Mouse (Mus musculus) forebrain, embryonic 16.5 days (tissue): ENCODE measurements around the gene Cfap54. TPM values are rescaled to one million over a fixed set of nuclear protein-coding genes. Genes with fewer than 3 reads are reported as not detected.

Source experiments
- ATAC-seq: fragments of 200-750 bp; cut with Nextera tagmentation; 2 replicates; pipeline ENCODE4 v1.8.0; 2017; ENCODE audit warnings: mild to moderate bottlenecking, moderate library complexity
- H3K27ac ChIP-seq: fragments of 300-500 bp; sonication (generic); 2 replicates; pipeline ENCODE4 v1.5.1; 2014; ENCODE audit warnings: low read length, control low read depth
- H3K27me3 ChIP-seq: fragments of 300-500 bp; sonication (generic); replicated peaks from 2 replicates; pipeline ENCODE4 v1.6.1; 2014; ENCODE audit warnings: low read length; ENCODE audit not compliant: control insufficient read depth, insufficient read depth
- H3K36me3 ChIP-seq: fragments of 300-500 bp; sonication (generic); 2 replicates; pipeline ENCODE4 v1.6.1; 2014; ENCODE audit not compliant: control insufficient read depth, insufficient read depth
- H3K4me1 ChIP-seq: fragments of 300-500 bp; sonication (generic); replicated peaks from 2 replicates; pipeline ENCODE4 v1.6.1; 2014; ENCODE audit warnings: low read length; ENCODE audit not compliant: control insufficient read depth, insufficient read depth
- H3K4me2 ChIP-seq: fragments of 300-500 bp; sonication (generic); 2 replicates; pipeline ENCODE4 v1.6.1; 2014; ENCODE audit warnings: mild to moderate bottlenecking, low read length, control low read depth
- H3K4me3 ChIP-seq: fragments of 300-500 bp; sonication (generic); replicated peaks from 2 replicates; pipeline ENCODE4 v1.5.1; 2014; ENCODE audit warnings: mild to moderate bottlenecking, low read length, control low read depth
- H3K9ac ChIP-seq: fragments of 300-500 bp; sonication (generic); replicated peaks from 2 replicates; pipeline ENCODE4 v1.6.1; 2014; ENCODE audit warnings: low read depth, low read length, control low read depth
- H3K9me3 ChIP-seq: fragments of 300-500 bp; sonication (generic); 2 replicates; pipeline ENCODE4 v1.6.1; 2016; ENCODE audit warnings: low read length; ENCODE audit not compliant: control insufficient read depth
- WGBS: fragments of 180-500 bp; shearing (Covaris S2); extraction: QIAGEN DNeasy Blood & Tissue Kit; methylation state at CpG from one replicate; pipeline ENCODE4 v1.1.7; 2014; 5-methylcytosine and 5-hydroxymethylcytosine counted together
- polyA plus RNA-seq: library from polyadenylated mRNA; unstranded; fragments of >200 nt; fragmentation: Nextera tagmentation; extraction: Ambion mirVana; gene quantifications from 2 replicates; pipeline ENCODE4 v1.2.1, GENCODE M21; 2015

Cfap54 gene
- polyA plus RNA-seq, 1 experiment from 2014 or later: 2.3 TPM

DNA sequence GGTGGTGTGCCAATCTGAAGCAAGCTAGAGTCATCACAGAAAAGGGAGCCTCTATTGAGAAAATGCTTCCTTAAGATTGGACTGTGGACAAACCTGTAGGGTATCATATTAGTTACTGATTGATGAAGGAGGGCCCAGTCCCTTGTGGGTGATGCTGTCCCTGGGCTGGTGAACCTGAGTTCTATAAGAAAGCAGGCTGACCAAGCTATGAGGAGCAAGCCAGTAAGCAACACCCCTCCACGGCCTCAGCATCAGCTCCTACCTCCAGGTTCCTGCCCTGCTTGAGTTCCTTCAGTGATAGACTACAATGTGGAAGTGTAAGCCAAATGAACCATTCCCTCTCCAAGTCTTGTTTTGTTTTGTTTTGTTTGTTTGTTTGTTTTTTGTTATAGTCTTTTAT is 162.9 kb downstream of the Cfap54 start:
- Histone ChIP-seq H3K9me3 (no peaks in the 10 kb centered on the region), H3K4me2 (no peak overlapping the region), H3K9ac (no peak overlapping the region), H3K36me3 (no peaks in the 10 kb centered on the region), H3K27me3 (no peaks in the 10 kb centered on the region), H3K4me1 (no peaks in the 10 kb centered on the region), H3K4me3 (no peak overlapping the region), H3K27ac (no peak overlapping the region)
- WGBS: 89% methylated on average over 1 of the region's 1 CpGs
- no peak for ATAC-seq

DNA sequence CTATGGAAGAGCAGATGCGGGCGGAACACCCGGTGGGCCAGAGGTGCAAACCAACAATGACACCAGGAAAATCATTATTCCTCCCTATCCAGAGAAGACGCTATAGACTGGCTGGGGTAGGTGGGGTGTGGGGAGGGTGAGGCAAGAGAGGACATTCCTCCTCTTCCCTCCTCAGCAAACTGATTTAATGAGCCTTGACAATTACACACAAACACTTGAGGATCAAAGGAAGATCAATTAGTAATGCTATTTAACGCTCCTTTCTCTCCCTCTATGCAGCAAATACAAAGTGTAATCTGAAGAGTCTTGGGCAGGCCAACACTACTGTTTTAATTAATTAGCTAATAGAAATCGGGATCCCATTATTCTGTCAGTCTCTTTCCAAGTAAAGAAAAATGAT is 174.2 kb downstream of the Cfap54 start:
- no peaks in the 10 kb centered on the region for H3K36me3 ChIP-seq
- WGBS: 27% methylated on average over 6 of the region's 6 CpGs
- H3K27ac ChIP-seq: no peak overlapping the region
- H3K4me1 ChIP-seq: no peaks in the 10 kb centered on the region; the same call in 1 of the 2 replicates
- no peak overlapping the region for H3K9ac ChIP-seq
- no peaks in the 10 kb centered on the region for H3K9me3 ChIP-seq
- ATAC-seq: no peak
- no peak overlapping the region for H3K4me3 ChIP-seq
- H3K4me2 ChIP-seq: no peak overlapping the region
- H3K27me3 ChIP-seq: no peaks in the 10 kb centered on the region

GRCm38 (mm10) chr10:92888466-92888865 is 193.0 kb downstream of the Cfap54 start:
- Histone ChIP-seq H3K4me1 (no peaks in the 10 kb centered on the region), H3K4me3 (no peak overlapping the region), H3K27me3 (no peaks in the 10 kb centered on the region), H3K4me2 (no peak overlapping the region), H3K9ac (no peak overlapping the region), H3K9me3 (no peaks in the 10 kb centered on the region), H3K27ac (no peak overlapping the region), H3K36me3 (no peaks in the 10 kb centered on the region)
- ATAC-seq: 0 out of 2 replicates have a peak, but pooled peaks have one; percentile 28
- 71% methylated on average over 6 of the region's 6 CpGs for WGBS

DNA sequence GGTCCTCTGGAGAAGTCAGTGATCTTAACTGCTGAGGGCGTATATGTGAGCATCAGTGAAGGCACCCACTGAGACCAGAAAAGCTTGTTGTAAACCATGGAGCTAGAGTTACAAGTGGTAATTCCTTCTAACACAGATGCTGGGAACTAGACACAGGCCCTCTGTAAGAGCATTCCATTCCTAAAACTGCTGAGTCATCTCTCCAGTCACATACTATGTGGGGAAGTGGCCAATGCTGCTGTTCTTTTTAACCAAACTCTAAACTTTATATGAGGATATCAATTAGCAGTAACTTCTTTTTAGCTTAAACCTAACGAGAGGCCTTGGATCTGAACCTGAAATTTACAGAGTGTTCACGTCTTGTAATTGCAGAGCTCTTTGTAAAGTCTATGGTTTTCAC is 203.4 kb downstream of the Cfap54 start:
- Histone ChIP-seq H3K9me3 (no peaks in the 10 kb centered on the region), H3K4me2 (no peak overlapping the region), H3K4me1 (no peaks in the 10 kb centered on the region), H3K36me3 (no peaks in the 10 kb centered on the region), H3K4me3 (no peak overlapping the region), H3K27ac (no peak overlapping the region), H3K27me3 (no peaks in the 10 kb centered on the region), H3K9ac (no peak overlapping the region)
- WGBS: 81% methylated on average over 3 of the region's 3 CpGs
- ATAC-seq: no peak

DNA sequence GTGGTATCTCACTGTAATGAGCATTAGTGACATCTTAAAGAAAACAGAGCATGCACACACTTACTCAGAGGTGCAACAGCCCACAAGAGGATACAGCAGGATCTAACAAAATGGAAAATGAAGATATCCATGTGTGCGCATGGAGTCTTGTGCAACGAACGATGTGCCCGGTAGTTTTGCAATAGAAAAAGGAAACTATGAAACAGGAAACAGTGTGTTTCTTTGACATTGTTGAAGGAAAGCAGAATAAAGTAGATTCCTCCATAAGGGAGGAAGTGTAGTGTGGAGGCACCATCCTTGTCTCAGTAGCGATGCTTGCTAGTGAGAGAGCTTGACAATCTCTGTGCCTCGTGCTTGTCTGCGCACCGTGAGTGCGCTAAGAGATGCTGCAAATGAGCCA is 240.4 kb downstream of the Cfap54 start:
- Histone ChIP-seq H3K4me2 (no peak overlapping the region), H3K9me3 (no peaks in the 10 kb centered on the region), H3K36me3 (no peaks in the 10 kb centered on the region), H3K4me1 (0 out of 2 replicates have a peak, but pooled peaks cover 4% of the 10 kb centered on the region), H3K4me3 (no peak overlapping the region), H3K9ac (no peak overlapping the region), H3K27ac (no peak overlapping the region), H3K27me3 (no peaks in the 10 kb centered on the region)
- no peak for ATAC-seq
- WGBS: 92% methylated on average over 9 of the region's 9 CpGs

DNA sequence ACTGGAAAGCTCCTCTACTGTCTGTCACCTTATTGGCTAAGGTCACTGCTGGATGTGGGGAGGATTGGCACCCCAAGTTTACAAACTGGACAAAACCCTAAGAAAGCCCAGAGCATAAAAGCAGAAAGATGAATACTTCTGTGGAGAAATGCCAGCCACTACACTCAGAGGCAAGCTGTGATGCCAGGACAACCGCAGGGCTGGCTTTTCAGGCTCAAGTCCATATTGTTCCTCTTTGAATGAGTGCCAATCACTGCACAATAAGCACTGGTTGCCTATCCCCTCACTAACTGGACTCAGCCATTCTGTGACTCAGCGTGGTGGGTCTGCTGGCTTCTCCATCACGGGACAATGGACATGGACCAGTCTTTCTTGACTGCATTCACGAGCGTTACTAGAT is 243.8 kb downstream of the Cfap54 start:
- no peak overlapping the region for H3K27ac ChIP-seq
- H3K9me3 ChIP-seq: no peaks in the 10 kb centered on the region
- no peak overlapping the region for H3K4me3 ChIP-seq
- no peaks in the 10 kb centered on the region for H3K36me3 ChIP-seq
- H3K27me3 ChIP-seq: no peaks in the 10 kb centered on the region
- 0 out of 2 replicates have a peak, but pooled peaks cover 4% of the 10 kb centered on the region for H3K4me1 ChIP-seq
- 9% methylated on average over 5 of the region's 5 CpGs for WGBS
- ATAC-seq: peak; percentile 90
- H3K9ac ChIP-seq: no peak overlapping the region
- H3K4me2 ChIP-seq: no peak overlapping the region

DNA sequence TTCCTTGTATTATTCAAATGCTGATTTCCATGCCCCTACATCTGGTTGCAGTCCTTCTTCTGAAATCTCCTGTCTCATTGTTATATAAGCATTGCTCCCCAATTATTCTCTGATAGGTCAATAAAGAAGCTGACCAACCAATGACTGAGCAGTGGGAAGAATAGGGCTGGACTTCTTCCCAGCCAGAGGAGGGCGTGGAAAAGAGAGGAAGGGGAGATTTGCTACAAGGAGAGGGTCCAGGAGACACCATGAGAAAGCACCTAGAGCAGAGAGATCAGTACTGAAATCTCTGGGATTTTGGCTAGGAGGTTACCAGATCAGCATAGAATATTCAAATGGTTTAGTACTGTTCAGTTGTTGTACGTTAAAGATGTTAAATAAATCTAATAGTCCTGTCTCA is 244.4 kb downstream of the Cfap54 start:
- no peak overlapping the region for H3K4me3 ChIP-seq
- WGBS: 22% methylated on average over 2 of the region's 2 CpGs
- no peaks in the 10 kb centered on the region for H3K36me3 ChIP-seq
- no peak overlapping the region for H3K4me2 ChIP-seq
- no peaks in the 10 kb centered on the region for H3K9me3 ChIP-seq
- no peak overlapping the region for H3K9ac ChIP-seq
- 0 out of 2 replicates have a peak, but pooled peaks cover 4% of the 10 kb centered on the region for H3K4me1 ChIP-seq
- no peak overlapping the region for H3K27ac ChIP-seq
- H3K27me3 ChIP-seq: no peaks in the 10 kb centered on the region
- ATAC-seq: 0 out of 2 replicates have a peak, but pooled peaks have one; percentile 28

DNA sequence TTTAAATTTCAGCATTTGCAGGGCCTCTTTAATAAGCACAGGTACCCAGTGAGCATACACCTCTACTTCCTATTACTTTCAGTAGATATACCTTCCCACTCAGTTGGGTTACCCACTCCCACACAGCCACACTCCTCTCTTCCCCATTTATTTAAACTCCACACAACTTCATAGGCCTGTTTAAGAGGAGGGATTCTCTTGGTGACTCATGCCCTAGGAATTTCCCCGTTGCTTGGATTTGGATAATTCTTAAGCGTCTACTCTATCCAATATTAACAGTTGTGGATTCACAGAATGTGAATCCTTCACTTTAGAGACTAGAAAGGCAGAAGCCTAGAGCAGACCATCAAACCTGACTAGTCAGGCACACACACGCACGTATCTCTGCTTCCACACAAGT is 259.9 kb downstream of the Cfap54 start:
- peaks cover 3% of the 10 kb centered on the region; the same call in 1 of the 2 replicates for H3K4me1 ChIP-seq
- no peak overlapping the region for H3K4me3 ChIP-seq
- H3K4me2 ChIP-seq: no peak overlapping the region
- H3K27me3 ChIP-seq: no peaks in the 10 kb centered on the region
- WGBS: 86% methylated on average over 4 of the region's 4 CpGs
- no peaks in the 10 kb centered on the region for H3K36me3 ChIP-seq
- no peak for ATAC-seq
- no peak overlapping the region for H3K9ac ChIP-seq
- no peaks in the 10 kb centered on the region for H3K9me3 ChIP-seq
- H3K27ac ChIP-seq: no peak overlapping the region

DNA sequence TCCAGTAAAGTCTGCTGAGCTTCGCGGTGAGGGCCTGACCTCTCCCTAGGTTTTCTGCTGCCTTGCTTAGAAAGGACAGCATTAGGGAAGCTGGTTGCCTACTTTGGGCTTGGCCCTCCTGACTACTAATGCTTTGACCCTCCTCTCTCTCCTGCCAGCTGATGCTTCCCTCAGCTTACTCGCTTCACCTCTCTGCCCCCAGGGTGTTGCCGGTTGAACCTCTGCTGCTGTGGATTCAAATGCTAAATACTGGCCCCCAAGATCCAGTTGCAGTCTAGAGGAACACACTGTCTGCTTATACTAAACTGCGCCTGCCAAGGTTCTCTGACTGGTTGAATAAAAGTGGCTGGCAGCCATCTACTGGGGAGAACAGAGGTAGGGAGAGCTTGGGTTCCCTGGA is 263.2 kb downstream of the Cfap54 start:
- H3K9ac ChIP-seq: no peak overlapping the region
- 44% methylated on average over 5 of the region's 5 CpGs for WGBS
- H3K27me3 ChIP-seq: no peaks in the 10 kb centered on the region
- no peak for ATAC-seq
- H3K9me3 ChIP-seq: no peaks in the 10 kb centered on the region
- H3K4me1 ChIP-seq: peaks cover 3% of the 10 kb centered on the region; the same call in 1 of the 2 replicates
- no peak overlapping the region for H3K27ac ChIP-seq
- no peaks in the 10 kb centered on the region for H3K36me3 ChIP-seq
- no peak overlapping the region for H3K4me3 ChIP-seq
- H3K4me2 ChIP-seq: no peak overlapping the region

- Histone ChIP-seq H3K9me3 (no peaks in the 10 kb centered on the region), H3K4me3 (no peak overlapping the region), H3K27ac (no peak overlapping the region), H3K36me3 (no peaks in the 10 kb centered on the region), H3K4me2 (no peak overlapping the region), H3K27me3 (no peaks in the 10 kb centered on the region), H3K4me1 (peaks cover 3% of the 10 kb centered on the region; the same call in 1 of the 2 replicates), H3K9ac (no peak overlapping the region)
- no peak for ATAC-seq
- WGBS: 88% methylated on average over 5 of the region's 5 CpGs
These were observed 264.5 kb downstream of the Cfap54 start for GRCm38 (mm10) chr10:92816903-92817302.
